Mouse (Mus musculus): ENCODE measurements around the gene Kif19a.

Gene Kif19a

DNA sequence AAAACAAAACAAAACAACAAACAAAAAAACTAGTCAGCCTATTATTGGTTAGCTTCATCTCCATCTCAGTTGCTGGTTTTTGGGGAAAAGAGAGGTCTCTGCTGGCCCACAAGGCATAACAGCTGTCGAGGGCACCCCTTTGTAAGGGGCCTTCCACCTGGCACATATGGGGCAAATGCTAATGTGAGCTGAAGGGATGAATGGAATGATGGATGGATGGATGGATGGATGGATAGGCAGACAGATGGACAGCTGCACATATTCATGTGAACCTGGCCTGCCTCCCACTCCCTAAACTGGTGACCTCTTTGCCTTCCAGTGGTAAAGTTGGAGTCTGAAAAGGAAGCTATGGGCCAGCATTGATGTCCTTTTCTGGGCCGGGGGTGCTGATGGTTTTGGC is 41.8 kb downstream of the Kif19a start:
- DNase-seq (ENCODE audit: extremely low spot score, low spot score) = no peak

DNA sequence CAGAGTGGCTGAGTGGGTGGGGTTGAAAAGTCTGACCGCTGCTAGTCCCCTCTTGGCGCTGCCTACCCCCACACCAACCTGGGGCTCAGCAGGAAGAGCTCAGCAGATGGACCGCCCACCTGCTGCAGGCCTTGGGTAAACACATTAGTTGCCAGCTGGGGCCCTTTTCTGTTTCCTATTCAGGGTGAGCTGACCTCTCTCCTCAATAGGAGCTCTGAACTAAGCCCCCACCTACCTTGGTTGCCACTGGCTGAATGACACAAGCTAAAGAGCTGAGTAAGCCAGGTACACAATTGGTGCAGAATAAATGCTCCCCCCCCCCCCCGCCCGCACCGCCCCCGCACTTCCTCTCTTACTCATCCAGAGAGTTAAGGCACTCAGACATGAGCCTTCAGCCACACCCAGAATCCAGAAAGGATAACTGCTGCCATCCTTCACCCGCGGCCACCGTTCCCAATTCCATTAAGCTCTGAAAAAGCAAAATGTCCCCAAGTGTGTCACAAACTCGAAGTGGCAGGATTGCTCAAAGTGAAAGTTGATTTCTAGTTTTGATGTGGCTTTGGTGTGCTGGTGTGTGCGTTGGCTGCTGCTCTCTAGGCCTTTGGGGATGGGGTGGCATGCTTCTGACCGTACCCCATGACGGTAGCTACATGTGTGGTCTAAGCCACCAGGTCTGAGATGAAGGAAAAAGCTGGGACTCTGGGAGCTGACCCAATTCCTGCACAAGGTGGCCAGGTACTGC is 42.7 kb downstream of the Kif19a start:
- DNase-seq (ENCODE audit: extremely low spot score, low spot score) = peak; percentile 33

DNA sequence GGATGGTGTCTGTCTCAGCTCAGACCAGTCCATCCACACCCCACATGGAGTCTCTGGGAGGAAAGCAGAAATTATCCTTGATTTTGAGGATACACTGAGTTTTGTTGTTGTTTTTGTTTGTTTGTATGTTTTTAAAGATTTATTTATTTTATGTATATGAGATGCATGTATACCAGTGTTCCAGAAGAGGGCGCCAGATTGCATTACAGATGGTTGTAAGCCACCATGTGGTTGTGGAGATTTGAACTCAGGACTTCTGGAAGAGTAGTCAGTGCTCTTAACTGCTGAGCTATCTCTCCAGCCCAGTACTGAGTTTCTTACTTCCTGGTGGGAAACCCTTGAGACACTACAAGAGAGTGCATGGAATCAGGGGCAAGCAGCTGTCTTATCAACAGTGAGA is 44.2 kb downstream of the Kif19a start:
- no peak for DNase-seq (ENCODE audit: extremely low spot score, low spot score)

DNA sequence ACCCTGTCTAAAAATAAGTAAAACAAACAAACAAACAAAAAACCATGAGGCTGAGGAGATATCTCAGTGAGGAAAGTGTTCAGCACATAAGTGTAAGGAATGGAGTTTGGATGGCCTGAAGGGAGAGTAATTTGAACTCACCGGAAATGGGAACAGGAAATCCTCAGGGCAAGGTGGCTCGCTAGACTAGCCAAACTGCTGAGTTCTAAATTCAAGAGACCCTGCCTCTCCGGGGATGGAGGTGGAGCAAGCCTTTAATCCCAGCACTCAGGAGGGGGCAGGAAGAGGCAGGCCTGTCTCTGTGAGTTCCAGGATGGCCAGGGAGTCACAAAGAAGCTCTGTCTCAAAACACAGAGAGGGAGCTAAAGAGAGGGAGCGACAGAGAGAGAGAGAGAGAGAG is 45.2 kb downstream of the Kif19a start:
- no peak for DNase-seq (ENCODE audit: extremely low spot score, low spot score)

DNA sequence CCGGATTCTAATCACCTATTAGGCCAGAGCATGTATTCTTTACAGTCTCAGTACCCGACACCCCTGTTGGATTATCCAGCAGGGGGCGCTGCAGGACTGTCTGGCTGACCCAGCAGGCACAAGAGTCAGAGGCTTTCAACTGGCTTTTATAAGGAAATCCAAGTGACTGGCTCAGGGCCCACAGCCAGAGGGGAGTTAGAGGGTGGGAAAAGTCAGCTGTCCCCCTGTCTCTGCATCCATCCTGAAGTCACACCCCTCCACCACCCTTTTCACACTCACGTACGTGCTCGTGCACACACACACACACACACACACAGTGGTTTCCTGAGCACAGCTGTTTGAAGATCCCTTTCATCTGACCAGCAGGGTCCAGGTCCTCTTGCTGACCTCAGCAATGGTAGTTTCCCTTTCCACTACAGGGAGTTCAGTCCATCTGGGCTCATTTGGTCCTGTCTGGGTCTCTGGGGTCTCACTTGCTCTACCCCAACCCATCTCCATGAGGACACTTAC is 47.6 kb downstream of the Kif19a start:
- DNase-seq (ENCODE audit: extremely low spot score, low spot score) = peak; percentile 97

DNA sequence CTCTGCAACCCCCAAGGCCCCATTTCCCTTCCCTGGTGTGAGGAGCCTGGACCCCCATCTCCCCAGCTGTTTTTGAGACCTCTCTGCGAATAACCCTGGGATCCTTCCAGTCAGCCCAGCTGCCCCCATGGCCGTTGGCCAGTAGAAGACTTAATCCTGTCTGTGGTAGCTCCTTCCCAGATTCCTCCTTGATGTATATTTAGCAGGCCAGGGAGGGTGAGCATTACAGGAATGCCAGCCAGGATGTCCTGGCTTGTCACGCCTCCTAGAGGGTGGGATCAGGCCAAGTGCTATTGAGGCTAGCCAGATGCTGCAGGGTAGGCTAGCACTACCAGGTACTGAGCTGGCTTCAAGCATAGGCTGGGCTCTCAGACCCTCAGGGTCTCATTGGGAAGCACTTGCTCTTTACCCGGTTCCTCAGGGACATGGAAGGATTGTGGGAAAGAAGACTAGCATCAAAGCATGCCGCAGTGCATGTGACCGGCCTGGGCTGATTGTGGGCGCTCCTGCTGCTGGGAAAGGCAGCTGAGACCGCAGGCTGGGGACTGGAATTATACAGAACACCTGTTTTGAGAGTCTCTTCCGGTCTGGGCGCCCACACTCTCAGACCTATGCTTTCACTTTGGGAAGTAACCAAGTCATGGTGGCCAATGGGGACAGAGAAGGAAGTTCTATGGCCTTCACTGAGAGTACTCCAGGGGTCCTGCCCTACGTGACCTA is 49.8 kb downstream of the Kif19a start:
- DNase-seq (ENCODE audit: extremely low spot score, low spot score) = no peak

DNA sequence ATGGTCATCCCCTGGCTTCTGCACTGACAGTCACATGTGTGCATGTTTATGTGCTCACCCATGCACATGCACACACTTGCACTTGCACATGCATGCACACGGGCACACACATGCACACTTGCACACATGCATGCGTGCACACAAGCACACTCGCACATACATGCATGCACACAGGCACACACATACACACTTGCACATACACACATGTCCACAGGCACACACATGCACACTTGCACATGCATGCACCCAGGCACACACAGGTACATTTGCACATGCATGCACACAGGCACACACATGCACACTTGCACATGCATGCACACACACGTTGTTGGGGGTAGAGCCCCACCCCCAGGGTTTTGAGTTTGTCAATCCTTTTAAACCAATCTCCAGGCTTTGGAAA is 51.7 kb downstream of the Kif19a start:
- no peak for DNase-seq (ENCODE audit: extremely low spot score, low spot score)

DNA sequence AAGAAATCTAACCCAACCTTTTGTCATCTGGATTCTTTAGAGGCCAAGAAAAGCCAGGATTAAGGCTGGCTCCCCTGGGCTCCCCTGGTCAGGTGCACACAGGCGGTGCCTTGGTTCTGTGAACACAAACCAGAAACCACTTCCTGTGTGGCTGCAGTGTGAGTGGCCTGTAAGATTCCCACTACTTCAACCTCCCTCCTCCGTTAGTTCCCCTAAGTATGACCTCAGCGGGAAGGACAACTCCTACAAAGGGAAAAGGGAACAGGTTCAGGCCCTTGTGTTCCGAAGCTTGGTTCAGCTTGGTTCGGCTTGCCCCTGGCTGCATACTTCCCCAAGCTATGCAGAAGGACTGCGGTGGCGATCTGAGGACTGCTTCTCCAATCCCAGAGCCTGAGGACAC is 53.0 kb downstream of the Kif19a start:
- DNase-seq (ENCODE audit: extremely low spot score, low spot score) = no peak

DNA sequence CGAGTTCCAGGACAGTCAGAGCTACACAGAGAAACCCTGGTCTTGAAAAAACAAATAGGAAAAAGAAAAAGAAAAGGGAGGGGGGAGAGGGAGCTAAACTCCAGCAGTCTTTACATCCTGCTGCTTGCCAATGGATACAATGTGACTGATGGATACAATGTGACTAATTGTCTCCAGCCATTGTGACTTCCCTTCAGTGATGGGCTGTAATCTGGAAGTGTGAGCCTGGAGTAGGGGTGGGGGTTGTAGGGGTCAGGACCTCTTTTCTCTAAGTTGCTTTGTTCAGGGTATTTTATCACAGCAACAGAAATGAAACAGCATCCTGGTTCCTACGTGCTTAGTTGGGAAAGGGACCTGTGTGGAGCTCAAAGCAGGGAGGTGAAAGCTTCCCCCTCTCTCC is 53.9 kb downstream of the Kif19a start:
- DNase-seq (ENCODE audit: extremely low spot score, low spot score) = no peak

DNA sequence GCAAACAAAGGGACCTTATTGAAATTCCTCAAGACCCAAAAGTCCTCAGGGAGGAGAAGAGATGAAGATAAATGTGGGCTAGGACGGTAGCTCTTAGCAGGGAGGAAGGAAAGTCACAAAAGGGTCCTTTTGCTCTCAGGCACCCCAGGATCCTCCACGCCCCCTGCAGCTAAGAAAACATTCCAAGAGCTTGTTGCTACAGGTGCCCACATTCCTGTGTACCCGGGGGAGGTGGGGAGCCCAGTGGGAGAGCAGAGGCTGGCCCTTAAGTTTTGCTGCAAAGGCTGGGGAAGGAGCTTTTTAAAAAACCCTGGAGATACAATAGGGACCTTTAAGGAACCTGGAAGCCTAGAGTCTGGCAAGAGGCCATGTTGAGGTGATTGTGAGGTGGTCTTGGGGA is 55.3 kb downstream of the Kif19a start:
- no peak for DNase-seq (ENCODE audit: extremely low spot score, low spot score)

DNA sequence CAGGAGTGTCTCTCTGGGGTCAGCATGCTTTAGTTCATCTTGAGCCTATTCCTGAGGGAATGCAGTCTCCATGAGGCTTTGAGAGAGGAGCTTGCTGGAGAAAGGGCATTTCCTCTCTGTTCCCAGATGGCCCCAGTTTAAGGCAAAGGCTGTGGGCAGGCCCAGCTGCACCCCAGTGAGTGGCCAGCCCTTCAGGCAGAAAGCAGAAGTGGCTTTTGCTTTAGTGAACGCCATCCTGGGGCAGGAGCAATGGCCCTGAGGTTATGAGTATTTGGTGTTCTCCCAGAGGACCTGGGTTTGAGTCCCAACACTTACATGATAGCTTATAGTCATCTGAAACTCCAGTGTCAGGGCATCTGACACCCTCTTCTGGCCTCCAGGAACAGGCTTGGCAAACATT is 56.1 kb downstream of the Kif19a start:
- DNase-seq (ENCODE audit: extremely low spot score, low spot score) = no peak

DNA sequence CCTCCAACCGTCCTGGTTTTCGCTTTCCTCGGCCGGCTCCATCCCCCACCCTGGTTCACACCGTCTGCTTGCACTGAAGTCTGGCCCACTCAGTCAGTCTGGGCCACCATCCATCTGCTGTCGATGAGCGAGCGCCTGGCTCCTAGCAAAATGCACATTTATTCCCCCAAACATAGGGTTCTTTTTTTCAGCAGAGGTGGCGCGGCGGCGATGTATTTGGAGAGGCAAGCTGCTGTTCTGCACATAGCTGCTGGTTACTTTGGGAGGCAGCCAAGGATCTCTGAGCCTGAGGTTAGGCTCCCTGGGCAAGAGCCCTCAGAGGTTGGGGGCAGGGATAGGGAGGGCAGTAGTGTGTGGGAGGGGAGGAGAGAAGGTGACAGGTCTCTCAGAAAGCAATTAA is 57.5 kb downstream of the Kif19a start:
- DNase-seq (ENCODE audit: extremely low spot score, low spot score) = no peak

DNA sequence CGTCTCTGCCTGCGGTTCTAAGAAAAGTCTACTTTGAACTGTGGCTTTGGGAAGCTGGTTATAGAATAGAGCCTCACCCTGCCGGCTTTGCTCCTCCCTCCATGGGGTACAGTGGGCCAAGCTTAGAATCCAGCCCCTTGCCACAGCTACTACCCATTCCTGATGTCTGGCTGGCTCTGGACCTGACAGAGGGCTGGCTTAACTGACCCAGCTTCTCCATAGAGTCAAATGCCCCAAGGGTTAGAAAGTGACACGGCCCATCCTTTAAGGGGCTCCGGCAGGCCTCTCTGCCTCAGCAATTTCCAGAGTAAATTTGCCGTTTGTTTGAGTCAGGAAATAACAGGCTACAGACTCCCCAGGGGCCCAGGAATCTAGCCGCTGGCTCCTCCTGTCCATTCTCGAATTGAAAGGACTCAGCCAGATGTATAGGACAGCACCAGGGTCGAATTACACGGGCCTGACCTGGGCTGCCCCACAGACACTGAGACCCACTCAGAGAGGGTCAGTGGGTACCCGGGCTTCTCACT is 58.1 kb downstream of the Kif19a start:
- peak; percentile 53 for DNase-seq (ENCODE audit: extremely low spot score, low spot score)

DNA sequence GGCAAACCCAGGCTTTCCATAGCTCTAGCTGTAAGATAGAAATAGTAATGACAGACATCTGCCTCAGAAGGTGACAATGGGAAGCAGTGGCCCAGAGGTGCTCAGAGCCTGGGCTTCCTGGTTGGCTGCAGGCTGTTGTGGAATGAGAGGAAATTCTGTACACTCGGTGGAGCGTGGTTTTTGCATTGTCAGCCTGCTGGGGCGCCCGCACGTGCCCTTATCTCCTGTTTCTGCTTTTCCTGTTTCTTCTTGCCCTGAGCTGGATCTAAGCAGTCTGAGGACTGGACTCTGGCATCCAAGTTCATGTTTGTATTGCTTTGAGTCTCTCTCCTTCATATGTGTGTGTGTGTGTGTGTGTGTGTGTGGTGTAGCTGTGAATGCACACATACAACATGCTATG is 61.5 kb downstream of the Kif19a start:
- DNase-seq (ENCODE audit: extremely low spot score, low spot score) = no peak

DNA sequence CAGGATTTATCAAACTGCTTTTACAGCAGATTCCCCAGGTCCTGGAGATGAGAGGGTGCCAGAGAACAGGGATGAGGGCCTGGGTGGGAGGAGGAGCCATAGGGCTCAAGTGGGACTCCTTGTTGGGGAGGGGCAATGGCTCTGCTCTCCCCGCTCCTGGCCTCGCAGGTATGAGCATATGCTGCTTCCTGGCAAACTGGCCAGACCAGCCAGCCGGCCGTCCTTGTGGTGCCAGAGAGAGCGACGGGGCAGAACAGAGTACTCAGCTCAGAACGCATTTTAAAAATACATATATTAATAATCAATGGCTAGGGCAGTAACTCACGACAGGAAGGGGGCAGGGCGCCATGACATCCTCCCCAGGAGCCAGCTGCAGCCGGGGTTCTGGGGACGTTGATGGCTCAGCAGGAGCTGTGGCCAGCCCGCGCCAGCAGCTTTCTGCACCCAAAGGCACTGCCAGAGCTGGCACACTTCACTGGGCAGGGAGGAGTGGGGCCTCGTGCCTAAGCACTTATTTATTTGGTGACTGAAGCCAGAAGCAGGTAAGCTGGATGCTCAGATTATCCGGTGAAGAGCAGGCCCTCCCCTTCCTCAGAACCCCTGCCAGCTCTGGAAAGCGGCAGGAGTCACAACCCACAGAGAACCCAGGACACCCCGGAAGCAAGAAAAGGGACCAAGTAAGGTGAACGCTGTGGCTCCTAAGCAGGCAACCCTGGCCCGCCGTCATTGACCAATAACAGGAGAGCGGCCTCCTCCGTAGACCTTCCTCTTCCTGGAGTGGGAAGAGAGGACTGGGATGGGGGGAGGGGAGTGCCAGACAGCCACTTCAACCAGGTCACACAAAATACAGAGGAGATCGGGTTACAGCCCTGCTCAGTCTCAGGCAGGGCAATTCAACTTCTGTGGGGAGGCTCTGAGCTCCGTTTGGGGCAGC is 64.6 kb downstream of the Kif19a start:
- DNase-seq (ENCODE audit: extremely low spot score, low spot score) = peak; percentile 83

DNA sequence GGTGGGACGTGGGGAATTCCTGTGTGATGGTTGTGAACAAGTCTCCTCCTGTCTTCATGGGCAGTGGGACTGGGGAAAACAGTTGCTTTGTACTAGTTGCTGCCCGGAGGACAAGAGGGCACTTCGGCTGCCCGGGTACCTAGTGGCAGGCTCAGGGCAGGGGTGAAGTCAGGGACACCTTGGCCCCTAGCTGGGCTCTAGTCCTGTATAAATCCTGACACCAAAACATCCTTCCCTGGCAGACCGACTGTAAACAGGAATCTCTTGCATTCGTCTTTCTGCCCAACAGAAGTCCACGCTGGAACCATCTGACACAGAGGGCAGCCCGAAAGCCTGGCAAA is 65.2 kb downstream of the Kif19a start:
- no peak for DNase-seq (ENCODE audit: extremely low spot score, low spot score)

DNA sequence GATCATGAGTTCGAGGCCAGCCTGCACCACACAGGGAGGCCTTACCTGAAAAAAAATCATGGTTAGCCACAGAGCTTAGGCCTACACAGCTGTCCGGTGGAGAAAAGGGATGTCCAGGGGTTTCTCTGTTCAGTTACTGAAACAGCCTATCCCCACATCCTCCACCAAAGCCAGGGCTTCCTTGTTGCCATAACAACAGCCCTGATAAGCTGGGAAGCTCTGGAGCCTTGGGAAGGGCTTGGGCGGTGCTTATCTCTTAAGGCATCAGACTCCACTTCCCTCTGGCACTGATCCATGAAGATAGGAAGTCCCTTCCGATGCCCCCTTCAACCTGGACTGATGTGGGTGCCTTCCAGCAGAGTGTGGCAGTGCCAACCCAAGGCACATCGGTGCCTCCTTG is 68.0 kb downstream of the Kif19a start:
- DNase-seq (ENCODE audit: extremely low spot score, low spot score) = no peak

Data from neural tube, embryonic 10.5 days (tissue).